Mouse (Mus musculus) midbrain, embryonic 15.5 days (tissue): ENCODE measurements around the gene Cul1. TPM values are rescaled to one million over a fixed set of nuclear protein-coding genes. Genes with fewer than 3 reads are reported as not detected.

Experiments
- ATAC-seq: fragments of 200-750 bp; cut with Nextera tagmentation; replicated peaks from 2 replicates; pipeline ENCODE4 v1.8.0; 2017; ENCODE audit warnings: moderate TSS enrichment
- H3K27ac ChIP-seq: fragments of 300-500 bp; sonication (generic); 2 replicates; pipeline ENCODE4 v1.5.1; 2015; ENCODE audit warnings: mild to moderate bottlenecking, inconsistent platforms
- H3K27me3 ChIP-seq: fragments of 300-500 bp; sonication (generic); replicated peaks from 2 replicates; pipeline ENCODE4 v1.6.1; 2015; ENCODE audit warnings: inconsistent platforms
- H3K36me3 ChIP-seq: fragments of 300-500 bp; sonication (generic); replicated peaks from 2 replicates; pipeline ENCODE4 v1.6.1; 2015; ENCODE audit warnings: inconsistent platforms
- H3K4me1 ChIP-seq: fragments of 300-500 bp; sonication (generic); 2 replicates; pipeline ENCODE4 v1.6.1; 2015; ENCODE audit warnings: inconsistent platforms
- H3K4me2 ChIP-seq: fragments of 300-500 bp; sonication (generic); 2 replicates; pipeline ENCODE4 v1.6.1; 2015; ENCODE audit warnings: inconsistent platforms, mild to moderate bottlenecking, moderate library complexity
- H3K4me3 ChIP-seq: fragments of 300-500 bp; sonication (generic); 2 replicates; pipeline ENCODE4 v1.5.1; 2015; ENCODE audit warnings: mild to moderate bottlenecking, inconsistent platforms
- H3K9ac ChIP-seq: fragments of 300-500 bp; sonication (generic); 2 replicates; pipeline ENCODE4 v1.6.1; 2015; ENCODE audit warnings: mild to moderate bottlenecking, inconsistent platforms
- H3K9me3 ChIP-seq: fragments of 300-500 bp; sonication (generic); 2 replicates; pipeline ENCODE4 v1.6.1; 2016; ENCODE audit warnings: inconsistent platforms
- WGBS: fragments of 180-500 bp; shearing (Covaris S2); methylation state at CpG from one replicate; pipeline ENCODE4 v1.1.7; 2015; ENCODE audit warnings: mixed read lengths; 5-methylcytosine and 5-hydroxymethylcytosine counted together
- polyA plus RNA-seq: library from polyadenylated mRNA; unstranded; fragments of >200 nt; fragmentation: Nextera tagmentation; extraction: Ambion mirVana; gene quantifications from 2 replicates; pipeline ENCODE4 v1.2.1, GENCODE M21; 2015

Cul1 gene
- polyA plus RNA-seq, 1 experiment from 2014 or later: 126 TPM

- WGBS: 0% methylated on average over 42 of the region's 42 CpGs
- Histone ChIP-seq H3K4me1 (peaks cover 30% of the 10 kb centered on the region), H3K27me3 (no peaks in the 10 kb centered on the region), H3K9me3 (no peaks in the 10 kb centered on the region), H3K36me3 (no peaks in the 10 kb centered on the region), H3K4me2 (peak overlapping the region; percentile 81), H3K27ac (peak overlapping the region; percentile 93), H3K4me3 (peak overlapping the region; percentile 66), H3K9ac (peak overlapping the region; percentile 94)
- ATAC-seq: peak; percentile 73
These were observed 428 bp downstream of the Cul1 start for GRCm38 (mm10) chr6:47453522-47454130.

- Histone ChIP-seq H3K9ac (peak overlapping the region; percentile 94), H3K27ac (peak overlapping the region; percentile 93), H3K4me2 (peak overlapping the region; percentile 81), H3K36me3 (no peaks in the 10 kb centered on the region), H3K27me3 (no peaks in the 10 kb centered on the region), H3K4me3 (peak overlapping the region; percentile 66), H3K4me1 (peaks cover 30% of the 10 kb centered on the region), H3K9me3 (no peaks in the 10 kb centered on the region)
- under 1% methylated on average over 42 of the region's 72 CpGs for WGBS
- peak; percentile 92 for ATAC-seq
These were observed 955 bp downstream of the Cul1 start for GRCm38 (mm10) chr6:47454131-47454574.

- ATAC-seq: peak; percentile 85
- Histone ChIP-seq H3K36me3 (no peaks in the 10 kb centered on the region), H3K4me3 (peak overlapping the region; percentile 66), H3K9ac (peak overlapping the region; percentile 94), H3K4me2 (peak overlapping the region; percentile 81), H3K9me3 (no peaks in the 10 kb centered on the region), H3K27ac (peak overlapping the region; percentile 93), H3K4me1 (peaks cover 30% of the 10 kb centered on the region), H3K27me3 (no peaks in the 10 kb centered on the region)
- WGBS: under 1% methylated on average over 65 of the region's 79 CpGs
These were observed 1.7 kb downstream of the Cul1 start for GRCm38 (mm10) chr6:47454575-47455571.

GRCm38 (mm10) chr6:47455843-47456242 is 2.6 kb downstream of the Cul1 start:
- no peak for ATAC-seq
- Histone ChIP-seq H3K36me3 (no peaks in the 10 kb centered on the region), H3K9ac (0 out of 2 replicates have a peak overlapping the region, but pooled peaks have one; percentile 94), H3K4me2 (peak overlapping the region; percentile 81), H3K4me3 (peak overlapping the region; percentile 66), H3K4me1 (peaks cover 30% of the 10 kb centered on the region), H3K27me3 (no peaks in the 10 kb centered on the region), H3K27ac (no peak overlapping the region), H3K9me3 (no peaks in the 10 kb centered on the region)
- WGBS: 83% methylated on average over 1 of the region's 1 CpGs

- Histone ChIP-seq H3K9ac (no peak overlapping the region), H3K36me3 (no peaks in the 10 kb centered on the region), H3K27me3 (no peaks in the 10 kb centered on the region), H3K9me3 (no peaks in the 10 kb centered on the region), H3K4me3 (no peak overlapping the region), H3K4me2 (no peak overlapping the region), H3K4me1 (peaks cover 30% of the 10 kb centered on the region), H3K27ac (no peak overlapping the region)
- WGBS: 87% methylated on average over 2 of the region's 2 CpGs
- no peak for ATAC-seq
These were observed 3.7 kb downstream of the Cul1 start for GRCm38 (mm10) chr6:47456853-47457252.

- H3K9me3 ChIP-seq: no peaks in the 10 kb centered on the region
- H3K27me3 ChIP-seq: no peaks in the 10 kb centered on the region
- no peaks in the 10 kb centered on the region for H3K4me1 ChIP-seq
- H3K27ac ChIP-seq: no peak overlapping the region
- H3K36me3 ChIP-seq: no peaks in the 10 kb centered on the region
- 75% methylated on average over 2 of the region's 2 CpGs for WGBS
- no peak overlapping the region for H3K9ac ChIP-seq
- no peak overlapping the region for H3K4me2 ChIP-seq
- H3K4me3 ChIP-seq: no peak overlapping the region
- ATAC-seq: no peak
These were observed 12.2 kb downstream of the Cul1 start for GRCm38 (mm10) chr6:47465400-47465799.

- ATAC-seq: no peak
- no peak overlapping the region for H3K4me2 ChIP-seq
- no peaks in the 10 kb centered on the region for H3K4me1 ChIP-seq
- H3K4me3 ChIP-seq: no peak overlapping the region
- H3K27ac ChIP-seq: no peak overlapping the region
- 98% methylated on average over 2 of the region's 2 CpGs for WGBS
- no peaks in the 10 kb centered on the region for H3K36me3 ChIP-seq
- H3K9ac ChIP-seq: no peak overlapping the region
- H3K9me3 ChIP-seq: no peaks in the 10 kb centered on the region
- H3K27me3 ChIP-seq: no peaks in the 10 kb centered on the region
These were observed 13.3 kb downstream of the Cul1 start for GRCm38 (mm10) chr6:47466488-47466887.

GRCm38 (mm10) chr6:47467058-47467457 is 13.9 kb downstream of the Cul1 start:
- Histone ChIP-seq H3K9me3 (no peaks in the 10 kb centered on the region), H3K9ac (no peak overlapping the region), H3K36me3 (no peaks in the 10 kb centered on the region), H3K4me1 (no peaks in the 10 kb centered on the region), H3K4me2 (no peak overlapping the region), H3K4me3 (no peak overlapping the region), H3K27me3 (no peaks in the 10 kb centered on the region), H3K27ac (no peak overlapping the region)
- ATAC-seq: no peak

GRCm38 (mm10) chr6:47469760-47470159 is 16.6 kb downstream of the Cul1 start:
- Histone ChIP-seq H3K27ac (no peak overlapping the region), H3K9me3 (no peaks in the 10 kb centered on the region), H3K4me3 (no peak overlapping the region), H3K9ac (no peak overlapping the region), H3K4me2 (no peak overlapping the region), H3K36me3 (no peaks in the 10 kb centered on the region), H3K4me1 (no peaks in the 10 kb centered on the region), H3K27me3 (no peaks in the 10 kb centered on the region)
- ATAC-seq: no peak

GRCm38 (mm10) chr6:47472444-47472843 is 19.2 kb downstream of the Cul1 start:
- H3K27me3 ChIP-seq: no peaks in the 10 kb centered on the region
- no peak overlapping the region for H3K27ac ChIP-seq
- no peak overlapping the region for H3K9ac ChIP-seq
- H3K4me2 ChIP-seq: no peak overlapping the region
- no peaks in the 10 kb centered on the region for H3K4me1 ChIP-seq
- H3K9me3 ChIP-seq: no peaks in the 10 kb centered on the region
- no peaks in the 10 kb centered on the region for H3K36me3 ChIP-seq
- H3K4me3 ChIP-seq: no peak overlapping the region
- no peak for ATAC-seq

- no peak overlapping the region for H3K27ac ChIP-seq
- no peak overlapping the region for H3K4me3 ChIP-seq
- H3K4me1 ChIP-seq: no peaks in the 10 kb centered on the region
- H3K9ac ChIP-seq: no peak overlapping the region
- H3K4me2 ChIP-seq: no peak overlapping the region
- H3K9me3 ChIP-seq: no peaks in the 10 kb centered on the region
- ATAC-seq: no peak
- H3K27me3 ChIP-seq: no peaks in the 10 kb centered on the region
- H3K36me3 ChIP-seq: 0 out of 2 replicates have a peak, but pooled peaks cover 2% of the 10 kb centered on the region
- 96% methylated on average over 1 of the region's 1 CpGs for WGBS
These were observed 28.8 kb downstream of the Cul1 start for GRCm38 (mm10) chr6:47482027-47482426.

GRCm38 (mm10) chr6:47494562-47494961 is 41.4 kb downstream of the Cul1 start:
- no peaks in the 10 kb centered on the region for H3K4me1 ChIP-seq
- no peak overlapping the region for H3K4me3 ChIP-seq
- no peaks in the 10 kb centered on the region for H3K27me3 ChIP-seq
- WGBS: 88% methylated on average over 4 of the region's 4 CpGs
- no peaks in the 10 kb centered on the region for H3K9me3 ChIP-seq
- H3K27ac ChIP-seq: no peak overlapping the region
- H3K4me2 ChIP-seq: no peak overlapping the region
- no peak overlapping the region for H3K9ac ChIP-seq
- ATAC-seq: no peak
- H3K36me3 ChIP-seq: no peaks in the 10 kb centered on the region
